Mouse (Mus musculus): ENCODE data around the gene Gm28845.

Gm28845 gene

GRCm38 (mm10) chr1:65119438-65119837 lies at the start of gene Gm28845:
Gm28845 (minus strand) TSS chr1:65119558.
- DNase-seq (ENCODE audit: low read depth, low spot score) = no peak

GRCm38 (mm10) chr1:65167496-65167895 lies 48.1 kb upstream of the Gm28845 start:
- DNase-seq (ENCODE audit: low read depth, low spot score) = no peak

GRCm38 (mm10) chr1:65162210-65162609 lies 42.9 kb upstream of the Gm28845 start:
- no peak for DNase-seq (ENCODE audit: low read depth, low spot score)

GRCm38 (mm10) chr1:65156111-65156510 lies 36.8 kb upstream of the Gm28845 start:
- no peak for DNase-seq (ENCODE audit: low read depth, low spot score)

- no peak for DNase-seq (ENCODE audit: low read depth, low spot score)
These were observed 35.5 kb upstream of the Gm28845 start for GRCm38 (mm10) chr1:65154814-65155213.

GRCm38 (mm10) chr1:65147971-65148370 lies 28.6 kb upstream of the Gm28845 start:
- DNase-seq (ENCODE audit: low read depth, low spot score) = no peak

GRCm38 (mm10) chr1:65147326-65147725 lies 28.0 kb upstream of the Gm28845 start:
- DNase-seq (ENCODE audit: low read depth, low spot score) = no peak

- no peak for DNase-seq (ENCODE audit: low read depth, low spot score)
These were observed 27.2 kb upstream of the Gm28845 start for GRCm38 (mm10) chr1:65146601-65147000.

GRCm38 (mm10) chr1:65144783-65145182 lies 25.4 kb upstream of the Gm28845 start:
- no peak for DNase-seq (ENCODE audit: low read depth, low spot score)

GRCm38 (mm10) chr1:65137560-65137959 lies 18.2 kb upstream of the Gm28845 start:
- no peak for DNase-seq (ENCODE audit: low read depth, low spot score)

- no peak for DNase-seq (ENCODE audit: low read depth, low spot score)
These were observed 13.5 kb upstream of the Gm28845 start for GRCm38 (mm10) chr1:65132833-65133232.

- no peak for DNase-seq (ENCODE audit: low read depth, low spot score)
These were observed 12.3 kb upstream of the Gm28845 start for GRCm38 (mm10) chr1:65131671-65132070.

- no peak for DNase-seq (ENCODE audit: low read depth, low spot score)
These were observed 10.9 kb upstream of the Gm28845 start for GRCm38 (mm10) chr1:65130226-65130625.

GRCm38 (mm10) chr1:65129634-65130180 lies 10.3 kb upstream of the Gm28845 start:
- DNase-seq (ENCODE audit: low read depth, low spot score) = no peak

GRCm38 (mm10) chr1:65122574-65123372 lies 3.4 kb upstream of the Gm28845 start, which contains the start of gene D630023F18Rik:
D630023F18Rik (minus strand) TSS chr1:65123214.
- DNase-seq (ENCODE audit: low read depth, low spot score) = no peak

- DNase-seq (ENCODE audit: low read depth, low spot score) = no peak
These were observed 1.0 kb downstream of the Gm28845 start for GRCm38 (mm10) chr1:65118150-65118913.

- no peak for DNase-seq (ENCODE audit: low read depth, low spot score)
These were observed 5.7 kb downstream of the Gm28845 start for GRCm38 (mm10) chr1:65113536-65114172.

- peak; percentile 27 for DNase-seq (ENCODE audit: low read depth, low spot score)
These were observed 6.6 kb downstream of the Gm28845 start for GRCm38 (mm10) chr1:65112807-65113196.

GRCm38 (mm10) chr1:65112031-65112806 lies 7.1 kb downstream of the Gm28845 start:
- peak; percentile 93 for DNase-seq (ENCODE audit: low read depth, low spot score)

GRCm38 (mm10) chr1:65109756-65110435 lies 9.5 kb downstream of the Gm28845 start:
- no peak for DNase-seq (ENCODE audit: low read depth, low spot score)

- DNase-seq (ENCODE audit: low read depth, low spot score) = no peak
These were observed 10.2 kb downstream of the Gm28845 start for GRCm38 (mm10) chr1:65109196-65109595.

All from mesoderm, embryonic 11.5 days (tissue).